Mouse (Mus musculus): Measurements from ENCODE around the gene Fzd7. TPM values are rescaled to one million over a fixed set of nuclear protein-coding genes. Genes with fewer than 3 reads are reported as not detected.
A peak's percentile ranks its signal among the peaks of the same experiment; 100 is the strongest.

The Fzd7 gene
- total RNA-seq, 4 experiments from 2014 or later: 34.5 to 48.6 (median 42.6) TPM

DNA sequence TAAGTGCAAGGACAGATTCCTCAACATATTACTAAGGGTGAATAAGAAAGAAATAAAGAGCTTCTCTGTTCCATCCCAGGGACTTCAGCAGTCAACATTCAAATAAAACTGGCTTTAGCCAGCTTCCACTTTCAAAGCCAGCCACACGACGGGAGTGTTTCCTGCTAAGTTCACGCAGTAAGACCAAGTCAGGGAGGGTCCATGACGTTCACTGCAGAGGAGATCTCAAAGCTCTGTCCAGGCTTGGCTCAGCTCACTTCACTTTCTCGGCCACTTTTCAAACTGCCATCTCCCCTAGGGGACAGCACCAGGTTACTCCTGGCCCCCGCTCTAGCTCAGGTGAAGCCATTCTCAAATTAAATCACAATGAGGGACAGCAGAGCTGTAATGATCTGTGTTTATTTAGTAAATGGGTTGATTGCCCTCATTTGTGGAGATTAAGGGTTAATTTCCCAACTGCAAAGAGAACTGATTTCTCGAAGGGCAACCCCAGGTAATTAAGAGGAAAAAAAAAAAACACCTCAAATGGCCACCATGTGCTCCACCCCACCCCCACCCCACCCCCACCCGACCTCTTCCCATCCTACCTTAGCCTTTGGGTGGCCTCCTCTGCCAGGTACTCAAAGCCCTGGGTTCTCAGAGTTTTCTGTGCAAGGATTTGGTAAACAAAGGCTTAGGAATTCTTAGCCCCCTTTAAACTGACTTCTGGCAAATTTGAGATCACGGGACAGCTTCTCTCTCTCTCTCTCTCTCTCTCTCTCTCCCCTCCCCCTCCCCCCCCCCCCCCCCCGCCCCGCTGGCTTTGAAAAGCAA is 9.7 kb upstream of the Fzd7 start:
- DNase-seq (ENCODE audit: low spot score in 2 of 2): no peak

DNA sequence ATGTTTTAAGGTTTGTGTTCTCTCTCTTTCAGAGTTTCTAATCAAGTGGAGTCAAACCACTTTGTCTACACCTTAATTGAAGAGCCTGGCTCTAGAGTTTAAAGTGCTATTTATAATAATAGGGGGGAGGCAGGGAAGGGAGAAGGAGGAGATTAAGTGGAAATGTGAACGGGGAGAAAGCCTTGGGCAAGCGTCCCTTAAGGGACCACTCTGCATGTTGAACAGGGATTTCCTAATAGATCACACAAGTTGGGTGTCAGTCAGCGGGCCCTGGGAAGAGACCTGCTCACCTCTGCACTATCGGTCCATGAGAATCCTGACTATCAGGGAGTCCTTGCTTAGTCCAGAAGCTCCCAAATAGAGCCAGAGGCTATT is 9.1 kb upstream of the Fzd7 start:
- DNase-seq (ENCODE audit: low spot score in 2 of 2): no peak

DNA sequence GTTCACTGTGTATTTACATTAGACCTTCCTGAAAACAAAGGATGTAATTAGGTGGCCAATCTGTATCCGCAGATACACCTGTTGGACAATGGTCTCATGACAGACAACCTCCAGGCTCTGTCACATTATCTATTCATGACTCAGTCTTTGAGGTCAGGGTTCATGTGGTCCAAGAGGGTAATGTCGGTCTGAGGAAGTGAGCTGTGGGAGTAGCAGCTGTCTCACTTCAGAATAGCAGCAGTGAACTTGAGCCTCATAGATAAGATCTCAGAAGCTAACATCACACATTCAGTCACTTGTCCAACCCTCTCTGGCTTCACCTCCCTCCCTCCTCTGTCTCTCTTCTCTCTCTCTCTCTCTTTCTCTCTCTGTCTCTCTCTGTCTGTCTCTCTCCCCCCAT is 6.6 kb upstream of the Fzd7 start:
- no peak for DNase-seq (ENCODE audit: low spot score in 2 of 2)

GRCm38 (mm10) chr1:59478911-59479310 is 3.3 kb upstream of the Fzd7 start:
- DNase-seq (ENCODE audit: low spot score in 2 of 2): no peak

DNA sequence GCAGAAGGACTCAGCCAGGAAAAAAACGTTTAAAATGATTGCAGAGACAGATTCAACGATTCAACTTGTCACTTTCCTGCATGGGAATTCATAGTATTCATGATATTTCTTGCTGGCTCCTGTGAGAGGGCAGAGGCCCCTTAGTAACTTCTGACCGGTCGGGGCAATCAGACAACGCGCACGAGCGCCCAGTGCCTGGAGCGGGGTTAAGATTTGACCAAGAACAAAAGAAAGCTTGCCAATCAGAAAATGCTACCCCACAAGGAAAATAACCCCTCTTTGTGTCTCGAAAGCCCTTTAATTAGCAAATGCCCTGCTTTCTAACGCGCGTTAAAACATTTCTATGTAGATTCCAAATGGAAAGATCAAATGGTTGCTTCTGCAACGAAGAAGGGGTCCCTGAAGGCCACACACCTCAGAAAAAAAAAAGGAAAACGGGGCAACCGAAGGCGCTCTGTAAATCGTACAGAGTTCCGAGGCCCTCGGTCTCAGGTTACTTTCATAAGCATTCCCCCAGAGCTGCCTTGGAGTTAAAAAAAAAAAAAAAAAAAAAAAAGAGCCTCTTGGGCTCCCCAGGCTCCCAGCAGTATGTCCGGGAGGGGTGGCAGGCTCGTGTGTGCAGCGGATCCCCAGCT is 1.3 kb upstream of the Fzd7 start:
- no peak for DNase-seq (ENCODE audit: low spot score in 2 of 2)

DNA sequence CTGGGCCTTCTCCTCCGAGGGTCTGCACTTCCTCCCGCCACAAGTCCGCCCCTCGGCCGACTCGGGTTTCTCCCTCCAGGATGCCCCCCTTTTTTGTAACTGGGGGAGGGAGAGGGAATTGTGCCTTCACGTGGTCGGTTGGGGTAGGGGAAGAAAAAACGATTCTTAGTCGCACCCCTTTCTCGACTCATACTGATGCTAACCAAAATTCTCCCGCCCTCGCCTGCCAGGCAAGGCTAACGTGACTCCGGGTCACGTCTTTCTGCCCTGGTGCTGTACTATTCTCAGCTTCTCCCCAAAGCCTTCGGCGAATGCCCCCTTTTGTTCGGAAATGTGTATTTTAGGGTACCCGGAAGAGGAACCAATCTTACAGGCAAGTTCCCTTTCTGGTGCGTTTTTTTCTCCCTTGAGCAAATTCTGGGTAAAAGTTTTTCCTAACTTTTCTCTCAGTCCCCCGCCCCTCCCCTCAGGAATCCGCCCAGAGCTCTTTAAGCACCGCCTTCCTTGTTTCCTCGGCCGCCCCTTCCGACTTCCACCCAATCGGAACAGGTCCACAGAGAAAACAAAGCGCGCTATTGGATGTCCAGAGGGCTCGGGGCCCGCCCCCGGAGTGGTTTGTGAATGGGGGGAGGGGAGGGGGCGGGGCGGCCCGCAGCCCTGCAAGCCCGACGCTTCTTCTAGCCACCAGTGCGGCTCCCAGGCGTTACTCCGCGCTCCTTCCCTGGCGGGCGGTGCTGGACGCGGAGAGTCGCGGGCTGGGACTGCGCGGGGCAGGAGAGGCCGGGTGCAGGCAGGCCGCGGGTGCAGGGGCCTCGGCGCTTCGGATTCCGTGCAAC is 550 bp upstream of the Fzd7 start:
- peak; percentile 94 to 95 for DNase-seq (ENCODE audit: low spot score in 2 of 2)

DNA sequence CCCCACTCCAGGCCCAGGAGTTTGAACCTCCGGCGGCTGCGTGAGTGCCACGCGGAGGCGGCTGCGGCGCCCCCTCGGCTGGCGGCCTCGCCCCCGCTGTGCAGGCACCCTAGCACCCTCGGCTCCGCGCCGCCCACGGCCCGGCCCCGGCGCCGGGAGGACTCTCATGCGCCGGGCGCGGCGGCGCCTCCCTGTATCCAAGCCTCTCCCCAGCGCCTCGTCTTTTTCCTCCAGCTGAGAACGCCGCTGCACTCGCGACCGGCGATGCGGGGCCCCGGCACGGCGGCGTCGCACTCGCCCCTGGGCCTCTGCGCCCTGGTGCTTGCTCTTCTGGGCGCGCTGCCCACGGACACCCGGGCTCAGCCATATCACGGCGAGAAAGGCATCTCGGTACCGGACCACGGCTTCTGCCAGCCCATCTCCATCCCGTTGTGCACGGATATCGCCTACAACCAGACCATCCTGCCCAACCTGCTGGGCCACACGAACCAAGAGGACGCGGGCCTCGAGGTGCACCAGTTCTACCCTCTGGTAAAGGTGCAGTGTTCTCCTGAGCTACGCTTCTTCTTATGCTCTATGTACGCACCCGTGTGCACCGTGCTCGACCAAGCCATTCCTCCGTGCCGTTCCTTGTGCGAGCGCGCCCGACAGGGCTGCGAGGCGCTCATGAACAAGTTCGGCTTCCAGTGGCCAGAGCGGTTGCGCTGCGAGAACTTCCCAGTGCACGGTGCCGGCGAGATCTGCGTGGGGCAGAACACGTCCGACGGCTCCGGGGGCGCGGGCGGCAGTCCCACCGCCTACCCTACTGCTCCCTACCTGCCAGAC is 684 bp downstream of the Fzd7 start:
- DNase-seq (ENCODE audit: low spot score in 2 of 2): peak; percentile 32 to 62

GRCm38 (mm10) chr1:59483521-59484245 is 1.5 kb downstream of the Fzd7 start:
- peak; percentile 71 to 81 for DNase-seq (ENCODE audit: low spot score in 2 of 2)

DNA sequence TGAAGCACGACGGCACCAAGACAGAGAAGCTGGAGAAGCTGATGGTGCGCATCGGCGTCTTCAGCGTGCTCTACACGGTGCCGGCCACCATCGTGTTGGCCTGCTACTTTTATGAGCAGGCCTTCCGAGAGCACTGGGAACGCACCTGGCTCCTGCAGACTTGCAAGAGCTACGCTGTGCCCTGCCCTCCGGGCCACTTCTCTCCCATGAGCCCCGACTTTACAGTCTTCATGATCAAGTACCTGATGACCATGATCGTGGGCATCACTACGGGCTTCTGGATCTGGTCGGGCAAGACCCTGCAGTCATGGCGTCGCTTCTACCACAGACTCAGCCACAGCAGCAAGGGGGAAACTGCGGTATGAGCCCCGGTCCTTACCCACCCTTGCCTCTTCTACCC is 2.1 kb downstream of the Fzd7 start:
- DNase-seq (ENCODE audit: low spot score in 2 of 2): no peak

DNA sequence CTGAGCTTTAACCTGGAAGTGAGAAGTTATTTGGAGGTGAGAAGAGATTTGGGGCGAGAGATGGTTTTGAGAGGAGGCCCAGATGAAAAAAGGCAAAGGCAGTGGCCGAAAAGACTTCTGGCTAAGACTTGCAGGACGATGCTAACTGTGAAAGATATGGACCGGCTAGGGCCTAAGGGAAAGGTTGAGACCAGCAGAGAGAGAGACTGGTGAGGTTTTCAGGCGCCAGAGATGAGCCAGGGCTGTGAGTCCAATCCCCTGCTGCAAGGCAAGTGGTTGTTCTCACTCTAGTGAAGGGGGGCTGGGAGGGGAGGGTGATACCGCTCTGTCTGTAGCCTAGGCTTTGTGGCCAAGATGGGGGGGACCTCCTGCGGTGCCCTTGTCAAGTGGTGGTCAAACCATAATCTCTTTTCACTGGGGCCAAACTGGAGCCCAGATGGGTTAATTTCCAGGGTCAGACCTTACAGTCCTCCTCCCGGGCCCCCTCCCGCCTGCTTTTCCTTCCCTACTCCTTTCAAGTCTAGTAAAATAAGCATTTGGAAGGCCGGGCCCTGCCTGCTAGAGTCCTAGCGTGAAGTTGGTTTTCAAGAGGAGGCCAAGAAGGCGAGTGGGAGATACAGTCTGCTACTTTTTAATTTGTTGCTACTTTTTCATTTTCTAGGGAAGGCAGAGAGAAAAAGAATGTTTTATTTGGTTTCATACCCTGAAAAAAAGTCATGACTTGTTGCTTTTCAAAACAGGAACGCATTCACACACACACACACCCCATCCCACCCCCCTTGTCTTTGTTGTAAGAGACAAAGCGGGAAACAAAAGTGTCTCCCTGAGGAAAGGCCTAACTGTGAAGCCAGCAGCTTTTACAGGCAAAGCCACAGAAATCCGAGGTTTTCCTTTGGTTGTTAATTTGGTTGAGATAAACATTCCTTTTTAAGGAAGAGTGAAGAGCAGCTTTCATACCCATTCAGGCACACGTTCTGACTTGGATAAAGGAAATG is 2.9 kb downstream of the Fzd7 start:
- no peak for DNase-seq (ENCODE audit: low spot score in 2 of 2)

- DNase-seq (ENCODE audit: low spot score in 2 of 2): no peak
Observed at GRCm38 (mm10) chr1:59485803-59486202, 3.6 kb downstream of the Fzd7 start.

- peak; percentile 61 to 79 for DNase-seq (ENCODE audit: low spot score in 2 of 2)
Observed at GRCm38 (mm10) chr1:59487651-59488051, 5.4 kb downstream of the Fzd7 start.

- no peak for DNase-seq (ENCODE audit: low spot score in 2 of 2)
Observed at GRCm38 (mm10) chr1:59488481-59488880, 6.3 kb downstream of the Fzd7 start.

DNA sequence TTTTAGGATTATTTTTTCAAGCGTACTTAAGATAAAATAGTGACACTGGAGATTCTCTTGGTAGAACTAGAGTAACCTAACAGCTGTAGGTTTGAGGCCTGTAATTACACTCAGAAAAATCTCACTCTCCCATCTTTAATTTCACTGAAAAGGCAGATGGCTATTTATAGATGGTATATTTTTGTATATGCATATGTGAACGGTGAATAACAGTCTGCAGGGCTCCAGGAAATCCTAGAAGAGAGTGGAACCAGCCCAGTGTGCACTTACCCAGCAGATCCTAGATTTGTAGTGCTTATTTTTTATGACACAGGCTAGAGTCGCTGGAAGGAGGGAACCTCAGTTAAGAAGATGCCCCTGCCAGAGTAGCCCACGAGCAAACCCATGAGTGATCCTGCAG is 6.8 kb downstream of the Fzd7 start:
- peak in 1 of 2 experiments; percentile 19 for DNase-seq (ENCODE audit: low spot score in 2 of 2)

DNA sequence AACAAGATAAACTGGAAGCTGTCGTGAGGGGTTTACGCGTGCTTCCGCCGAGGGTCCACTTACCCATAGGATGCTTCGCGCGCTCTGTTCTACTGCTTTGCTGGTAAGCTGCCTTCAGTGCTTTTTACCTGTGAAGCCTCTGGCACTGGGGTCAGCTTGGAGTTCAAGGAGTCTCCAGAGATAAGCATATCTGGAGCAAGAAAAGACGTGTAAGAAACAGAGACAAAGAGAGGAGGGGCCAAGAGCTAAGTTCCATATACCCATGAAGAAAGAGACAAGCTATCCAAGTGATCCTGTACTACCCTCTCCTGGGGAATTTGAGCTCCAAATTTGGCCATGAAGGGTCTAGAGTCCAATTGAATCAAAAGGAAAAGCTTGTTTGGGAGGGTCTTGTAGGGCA is 9.3 kb downstream of the Fzd7 start:
- DNase-seq (ENCODE audit: low spot score in 2 of 2): no peak

DNA sequence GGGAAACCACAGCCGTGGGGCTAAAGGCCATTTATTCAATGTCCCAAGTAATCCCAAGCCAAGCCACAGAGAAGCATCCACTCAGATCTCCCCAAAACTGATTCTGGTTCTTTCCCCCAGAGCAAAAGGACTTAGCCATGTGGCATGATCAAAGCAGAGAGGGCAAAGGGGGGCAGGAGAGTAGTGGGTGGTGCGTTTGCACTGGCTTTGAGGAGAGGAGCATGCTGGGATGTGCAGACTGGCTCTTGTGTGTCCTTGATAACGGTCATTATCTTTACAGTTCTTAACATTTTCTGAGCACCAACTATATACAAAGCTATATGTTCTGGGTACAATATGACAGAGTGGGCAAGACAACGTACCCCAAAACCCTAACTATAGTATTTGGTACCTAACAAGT is 10.2 kb downstream of the Fzd7 start:
- DNase-seq (ENCODE audit: low spot score in 2 of 2): no peak

DNA sequence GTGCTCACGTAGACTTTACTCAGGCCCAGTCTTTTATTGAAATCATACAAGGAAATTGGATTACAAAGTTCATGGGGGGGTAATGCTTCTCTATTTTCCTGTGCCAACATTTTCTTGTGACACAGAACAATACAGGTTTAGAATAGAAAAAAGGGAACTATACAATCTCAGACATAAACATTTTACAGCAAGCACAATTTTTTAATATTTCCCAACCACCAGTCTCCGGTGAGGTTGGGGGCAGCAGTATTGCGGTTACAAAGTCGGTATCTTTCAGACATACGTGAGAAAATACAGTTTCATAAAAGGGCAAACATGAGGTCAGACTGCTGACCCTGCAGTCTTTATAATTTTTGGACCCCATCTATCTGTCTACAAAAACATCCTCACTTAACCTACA is 13.7 kb downstream of the Fzd7 start:
- DNase-seq (ENCODE audit: low spot score in 2 of 2): no peak

- DNase-seq (ENCODE audit: low spot score in 2 of 2): no peak
Observed at GRCm38 (mm10) chr1:59497741-59498613, 15.8 kb downstream of the Fzd7 start.

Measured in gastrocnemius, adult 8-10 months (tissue).